Mouse (Mus musculus) spleen, embryonic (tissue): ENCODE results near the gene Sumf1.

ENCODE experiments used
- CTCF ChIA-PET: fragments of 350-600 bp; sonication (Branson Sonifier 250); formaldehyde crosslinking; loops from one replicate; lab custom pipeline; 2022; lab: Charles Lee

The Sumf1 gene

GRCm38 (mm10) chr6:108098846-108099217, 86.5 kb downstream of the Sumf1 start:
- CTCF ChIA-PET = interaction anchor here (1.3 kb wide), 1 partner anchor 310 kb away, joined by 4 read pairs; no protein-coding TSS in a partner anchor

GRCm38 (mm10) chr6:108098171-108098845, 87.1 kb downstream of the Sumf1 start:
- CTCF ChIA-PET = interaction anchor here (0.7 to 1.3 kb wide), 3 partner anchors 11 to 311 kb away, joined by 4 to 5 read pairs (median 5); no protein-coding TSS in a partner anchor

GRCm38 (mm10) chr6:108095445-108095844, 89.9 kb downstream of the Sumf1 start:
- CTCF ChIA-PET = no interaction called here

- CTCF ChIA-PET = no interaction called here
These were observed 91.9 kb downstream of the Sumf1 start for GRCm38 (mm10) chr6:108093449-108093848.

GRCm38 (mm10) chr6:108092646-108093045, 92.7 kb downstream of the Sumf1 start:
- CTCF ChIA-PET = no interaction called here

- CTCF ChIA-PET = no interaction called here
These were observed 94.1 kb downstream of the Sumf1 start for GRCm38 (mm10) chr6:108091296-108091695.

GRCm38 (mm10) chr6:108075857-108076256, 109.5 kb downstream of the Sumf1 start:
- CTCF ChIA-PET = no interaction called here

- CTCF ChIA-PET = no interaction called here
These were observed 110.8 kb downstream of the Sumf1 start for GRCm38 (mm10) chr6:108074624-108075023.

GRCm38 (mm10) chr6:108073931-108074330, 111.5 kb downstream of the Sumf1 start:
- CTCF ChIA-PET = no interaction called here

- CTCF ChIA-PET = no interaction called here
These were observed 112.3 kb downstream of the Sumf1 start for GRCm38 (mm10) chr6:108073071-108073470.

GRCm38 (mm10) chr6:108070947-108071346, 114.4 kb downstream of the Sumf1 start:
- CTCF ChIA-PET = no interaction called here

GRCm38 (mm10) chr6:108065583-108065982, 119.8 kb downstream of the Sumf1 start:
- CTCF ChIA-PET = interaction anchor here (0.6 to 1.0 kb wide), 4 partner anchors 32 to 719 kb away, joined by 3 to 21 read pairs (median 4); no protein-coding TSS in a partner anchor

- CTCF ChIA-PET = interaction anchor here (0.6 to 1.0 kb wide), 4 partner anchors 33 to 720 kb away, joined by 3 to 21 read pairs (median 4); no protein-coding TSS in a partner anchor
These were observed 120.4 kb downstream of the Sumf1 start, which contains the start of gene Setmar for GRCm38 (mm10) chr6:108064918-108065526. Gene Setmar, plus strand, starts transcription at chr6:108065045.

- CTCF ChIA-PET = no interaction called here
These were observed 124.3 kb downstream of the Sumf1 start for GRCm38 (mm10) chr6:108061121-108061520.

GRCm38 (mm10) chr6:108058066-108058465, 127.3 kb downstream of the Sumf1 start:
- CTCF ChIA-PET = interaction anchor here (0.7 kb wide), 1 partner anchor 9 kb away, joined by 3 read pairs; no protein-coding TSS in a partner anchor

GRCm38 (mm10) chr6:108057353-108057752, 128.0 kb downstream of the Sumf1 start:
- CTCF ChIA-PET = no interaction called here
